Mouse (Mus musculus) brain, embryonic 14.5 days (tissue): Measurements from ENCODE around the gene Serpina6.

ENCODE experiments used
- CTCF ChIP-seq: fragments of 200-500 bp; IDR thresholded peaks from 2 replicates; pipeline ENCODE4 v1.5.1; 2012; ENCODE audit warnings: inconsistent platforms, mild to moderate bottlenecking, moderate library complexity, borderline replicate concordance; ENCODE audit not compliant: insufficient read depth, insufficient read length; ENCODE audit errors: extremely low read depth
- POLR2A ChIP-seq: fragments of 200-500 bp; IDR thresholded peaks from 2 replicates; pipeline ENCODE4 v1.6.1; 2012; ENCODE audit warnings: mild to moderate bottlenecking, inconsistent platforms, borderline replicate concordance; ENCODE audit not compliant: poor library complexity, insufficient read depth, insufficient read length, severe bottlenecking; ENCODE audit errors: extremely low read depth

GRCm38 (mm10) chr12:103686050-103686449 is 29.0 kb upstream of the Serpina6 start:
- no peak for TF ChIP-seq POLR2A
- TF ChIP-seq CTCF, result no peak
